Mouse (Mus musculus): ENCODE measurements around the gene Trim41.

Trim41 gene

DNA sequence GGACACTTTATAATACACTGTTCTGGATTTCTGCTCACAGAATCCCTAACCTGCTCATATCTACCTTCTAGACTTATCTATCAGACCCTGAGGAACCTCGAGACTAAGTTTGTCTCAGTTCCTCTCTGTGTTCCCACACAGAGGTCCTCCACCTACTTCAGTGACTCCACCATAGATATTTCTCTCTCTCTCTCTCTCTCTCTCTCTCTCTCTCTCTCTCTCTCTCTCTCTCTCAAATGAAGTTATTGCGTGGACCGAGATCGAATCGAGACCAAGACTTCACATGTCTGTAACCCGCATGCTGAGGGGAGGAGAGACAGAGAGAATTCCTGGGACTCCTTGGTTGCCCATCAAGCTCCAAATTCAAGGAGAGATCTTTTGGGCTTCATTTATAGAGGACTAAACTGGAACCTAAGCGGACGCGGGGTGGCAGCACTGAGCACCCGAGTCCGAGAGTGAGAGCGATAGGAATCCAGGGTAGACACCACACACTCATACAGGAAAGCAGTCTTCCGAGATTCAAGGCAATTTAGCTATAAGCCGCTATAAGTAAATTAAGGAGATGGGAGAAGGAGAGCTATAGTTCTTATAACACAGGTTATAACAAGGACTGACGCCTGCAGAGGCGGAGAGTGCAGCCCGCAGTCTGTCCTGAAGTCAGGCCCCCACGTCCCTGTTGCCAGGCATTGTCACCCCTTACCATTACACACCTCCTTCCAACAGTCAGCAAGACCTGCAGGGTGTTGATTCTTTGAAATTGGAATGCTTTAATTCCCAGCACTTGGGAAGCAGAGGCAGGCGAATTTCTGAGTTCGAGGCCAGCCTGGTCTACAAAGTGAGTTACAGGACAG is 27.0 kb downstream of the Trim41 start:
- peak; percentile 93 for DNase-seq (ENCODE audit: low spot score)

DNA sequence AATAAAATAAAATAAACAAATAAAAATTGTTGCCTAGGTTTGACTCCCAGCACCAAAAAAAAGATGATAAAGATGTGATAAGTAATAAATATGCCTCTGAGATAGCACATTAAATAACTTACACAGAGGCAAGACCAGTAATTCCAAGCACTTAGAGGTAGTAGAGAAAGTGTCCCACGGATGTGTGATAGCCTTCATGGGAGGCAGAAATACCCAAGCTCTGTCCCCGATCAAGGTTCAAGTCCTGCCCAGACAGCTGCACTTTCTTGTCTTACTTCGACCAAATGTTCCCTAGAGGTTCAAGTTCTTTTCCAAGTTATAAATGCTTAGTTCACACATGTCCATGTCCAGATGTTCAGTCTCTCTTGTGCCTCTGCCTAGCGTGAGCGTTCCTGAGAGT is 27.9 kb downstream of the Trim41 start:
- no peak for DNase-seq (ENCODE audit: low spot score)

DNA sequence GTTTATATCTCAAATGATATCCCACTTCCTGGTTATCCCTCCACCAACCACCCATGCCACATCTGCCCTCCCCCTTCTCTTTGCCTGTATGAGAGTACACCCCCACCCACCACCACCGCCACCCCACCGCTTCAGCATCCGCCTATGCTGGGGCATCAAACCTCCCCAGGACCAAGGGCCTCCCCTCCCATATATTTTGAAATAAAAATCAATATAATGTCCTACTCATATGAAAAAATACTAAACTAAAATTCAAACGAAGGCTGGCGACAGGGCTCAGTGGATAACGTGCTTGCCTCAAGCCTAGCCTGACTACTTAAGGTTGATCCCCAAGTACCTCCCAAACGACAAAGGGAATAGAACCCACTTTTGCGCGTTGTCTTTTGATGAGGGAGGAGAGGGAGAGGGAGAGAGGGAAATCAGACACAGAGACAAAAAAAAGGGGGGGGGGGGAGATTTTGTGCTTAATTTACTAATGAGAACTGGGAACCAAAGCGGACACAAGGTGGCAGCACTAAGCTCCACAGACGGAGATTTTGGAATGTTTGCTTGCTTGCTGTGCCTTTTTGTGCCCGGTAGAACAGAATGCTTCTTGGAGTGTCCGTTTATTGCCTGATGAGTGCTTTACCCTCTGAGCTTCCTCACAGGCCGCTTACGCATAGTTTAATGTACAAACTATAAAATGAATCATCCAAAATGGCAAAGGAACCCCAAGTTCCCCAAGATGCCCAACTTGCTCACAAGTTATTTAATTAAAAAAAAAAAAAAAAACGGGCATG is 28.7 kb downstream of the Trim41 start:
- peak; percentile 91 for DNase-seq (ENCODE audit: low spot score)

DNA sequence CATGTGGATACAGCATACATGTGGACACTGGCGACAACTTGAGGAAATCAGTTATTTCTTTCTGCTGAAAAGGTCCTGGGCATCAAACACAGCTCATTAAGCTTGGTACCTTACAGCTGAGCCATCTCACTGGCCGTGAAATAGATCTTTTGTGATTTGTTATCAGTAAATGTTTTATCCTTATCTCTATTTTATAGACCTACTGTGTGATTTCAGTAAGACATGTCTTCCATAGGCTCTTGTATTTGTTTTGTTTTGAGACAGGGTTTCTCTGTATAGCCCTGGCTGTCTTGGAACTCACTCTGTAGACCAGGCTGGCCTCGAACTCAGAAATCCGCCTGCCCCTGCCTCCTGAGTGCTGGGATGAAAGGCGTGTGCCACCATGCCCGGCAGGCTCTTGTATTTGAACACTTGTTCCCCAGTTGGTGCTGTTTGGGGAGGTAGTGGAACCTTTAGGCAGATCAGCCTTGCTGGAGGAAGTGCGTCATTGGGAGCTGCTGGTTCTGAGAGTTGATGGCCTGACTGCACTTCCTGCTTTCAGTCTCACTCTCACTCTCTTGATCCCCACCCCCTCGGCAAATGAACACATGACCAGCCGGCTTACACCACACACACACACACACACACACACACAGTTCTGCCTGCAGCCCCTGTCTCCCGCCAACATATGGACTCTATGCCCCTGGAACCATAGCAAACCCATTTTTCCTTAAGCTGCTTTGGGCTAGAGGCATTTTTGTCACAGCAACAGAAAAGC is 29.5 kb downstream of the Trim41 start:
- peak; percentile 57 for DNase-seq (ENCODE audit: low spot score)

DNA sequence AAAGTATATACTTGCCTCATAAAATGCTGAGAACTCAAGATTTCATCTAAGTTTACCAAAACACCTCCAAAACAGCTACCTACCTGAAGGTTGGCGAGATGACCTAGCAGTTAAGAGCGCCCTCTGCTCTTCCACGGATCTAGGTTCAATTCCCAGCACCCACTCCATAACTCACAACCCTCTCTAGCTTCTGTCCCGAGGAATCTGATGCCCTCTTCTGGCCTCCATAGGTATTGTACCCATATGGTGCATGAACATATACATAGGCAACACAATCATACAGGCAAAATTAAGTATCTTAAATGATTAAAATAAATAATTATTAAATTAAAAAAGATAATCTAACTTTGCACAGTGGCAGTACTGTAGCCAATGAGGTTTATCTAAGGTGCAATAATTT is 34.9 kb downstream of the Trim41 start:
- no peak for DNase-seq (ENCODE audit: low spot score)

GRCm38 (mm10) chr11:48779450-48779849 is 37.7 kb downstream of the Trim41 start:
- DNase-seq (ENCODE audit: low spot score), result peak; percentile 56

DNA sequence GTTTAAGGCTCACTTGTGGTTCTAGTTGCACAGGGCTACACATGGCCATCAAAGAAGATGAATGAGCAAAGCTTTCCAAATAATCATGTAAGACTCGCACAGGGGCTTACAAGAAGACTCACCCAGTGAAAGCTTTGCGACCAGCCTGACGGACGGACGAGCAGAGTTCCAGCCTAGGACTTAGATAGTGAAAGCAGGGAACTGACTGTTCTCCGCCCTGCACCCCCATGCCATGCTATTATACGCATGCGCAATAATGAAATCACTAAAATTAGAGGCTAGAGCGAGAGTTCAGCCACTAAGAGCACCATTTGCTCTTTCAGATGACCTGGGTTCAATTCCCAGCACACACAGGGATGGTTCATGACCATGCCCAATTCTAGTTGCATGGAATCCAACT is 39.9 kb downstream of the Trim41 start:
- DNase-seq (ENCODE audit: low spot score), result no peak

DNA sequence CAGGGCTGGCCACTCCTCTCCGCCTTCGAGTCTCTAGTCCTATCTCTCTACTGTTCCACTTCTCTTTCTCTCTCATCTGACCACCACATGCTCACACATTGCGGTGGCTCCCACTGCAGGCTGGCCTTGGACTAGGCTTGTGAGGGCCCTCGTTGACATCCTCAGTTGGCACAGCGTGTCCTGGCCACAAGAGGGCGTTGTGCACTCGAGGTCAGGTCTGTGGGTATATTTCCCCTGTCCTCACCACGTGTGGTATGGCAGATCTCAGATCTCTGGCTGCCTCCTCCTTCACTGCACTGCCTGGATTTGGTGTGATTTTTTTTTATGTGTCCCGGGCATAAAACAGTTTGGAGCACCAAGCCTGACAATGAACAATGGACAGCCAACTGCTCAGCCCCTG is 40.5 kb downstream of the Trim41 start:
- DNase-seq (ENCODE audit: low spot score), result no peak

- DNase-seq (ENCODE audit: low spot score), result peak; percentile 70
Observed at GRCm38 (mm10) chr11:48775483-48775882, 41.7 kb downstream of the Trim41 start.

DNA sequence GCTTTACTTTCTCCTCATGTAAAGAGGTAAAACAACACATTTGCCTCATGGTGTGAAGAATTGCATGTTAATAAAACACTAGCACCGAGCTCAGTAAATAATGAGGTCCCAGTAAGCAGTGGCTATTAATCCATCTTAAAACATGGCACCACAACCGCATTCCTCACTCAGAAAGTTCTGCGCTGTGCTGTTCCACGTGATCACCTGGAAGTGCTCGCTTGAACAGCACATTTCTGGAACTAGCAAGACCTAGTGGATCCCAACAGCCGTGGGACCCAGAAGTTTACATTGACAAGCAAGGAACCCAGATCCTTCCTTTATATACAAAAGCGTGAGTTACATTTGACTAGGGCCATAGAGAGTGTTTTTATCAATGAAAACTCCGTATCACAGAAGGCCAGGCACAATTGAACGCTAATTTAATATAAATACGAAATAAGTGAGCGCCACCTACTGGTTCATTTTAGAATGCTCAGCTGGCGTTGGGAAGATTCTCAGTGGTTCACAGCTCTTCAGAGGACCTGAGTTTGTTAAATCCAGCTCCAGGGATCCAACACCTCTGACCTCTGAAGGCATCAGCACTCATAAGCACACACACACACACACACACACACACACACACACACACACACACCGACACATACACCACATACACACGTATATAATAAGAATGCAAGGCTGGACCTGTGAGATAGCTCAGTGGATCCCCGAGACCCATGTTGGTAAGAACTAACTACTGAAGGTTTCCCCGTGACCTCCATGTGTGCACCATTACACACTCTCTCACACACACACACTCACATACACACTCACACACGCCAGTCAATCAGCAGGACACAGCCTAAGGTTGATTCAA is 42.5 kb downstream of the Trim41 start:
- DNase-seq (ENCODE audit: low spot score), result peak; percentile 59

GRCm38 (mm10) chr11:48771691-48772090 is 45.5 kb downstream of the Trim41 start:
- peak; percentile 30 for DNase-seq (ENCODE audit: low spot score)

DNA sequence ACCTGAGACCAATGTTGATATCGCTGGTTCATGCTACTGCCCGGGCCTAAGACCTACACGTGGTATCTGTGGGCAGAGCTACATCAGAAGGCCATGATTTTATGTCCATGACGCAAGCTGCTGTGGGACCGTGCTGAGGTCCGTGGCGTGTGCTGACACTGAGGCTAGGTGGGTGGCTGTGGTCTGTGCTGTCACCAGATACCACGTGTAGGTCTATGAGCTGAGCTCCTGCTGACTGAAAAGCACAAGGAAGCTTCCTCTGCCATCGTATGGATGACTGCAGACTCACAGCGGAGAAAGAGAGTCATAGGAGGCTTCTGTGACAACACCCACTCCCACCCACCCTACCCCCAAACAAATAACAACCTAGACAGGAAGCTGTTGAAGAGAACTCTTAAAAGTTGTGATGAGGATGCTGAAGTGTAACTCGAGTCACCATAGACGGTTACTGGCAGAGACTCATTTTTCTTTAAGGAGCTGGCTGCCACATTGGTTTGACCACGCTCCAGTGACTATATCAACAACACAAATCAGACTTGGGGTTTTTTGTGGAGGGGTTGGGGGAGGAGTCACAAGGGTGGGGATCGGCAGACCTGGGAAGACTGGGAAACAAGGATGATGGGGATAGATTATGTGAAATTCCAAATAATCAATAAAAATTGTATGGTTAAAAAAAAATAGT is 49.8 kb downstream of the Trim41 start:
- DNase-seq (ENCODE audit: low spot score), result no peak

- DNase-seq (ENCODE audit: low spot score), result no peak
Observed at GRCm38 (mm10) chr11:48764119-48764518, 53.0 kb downstream of the Trim41 start.

DNA sequence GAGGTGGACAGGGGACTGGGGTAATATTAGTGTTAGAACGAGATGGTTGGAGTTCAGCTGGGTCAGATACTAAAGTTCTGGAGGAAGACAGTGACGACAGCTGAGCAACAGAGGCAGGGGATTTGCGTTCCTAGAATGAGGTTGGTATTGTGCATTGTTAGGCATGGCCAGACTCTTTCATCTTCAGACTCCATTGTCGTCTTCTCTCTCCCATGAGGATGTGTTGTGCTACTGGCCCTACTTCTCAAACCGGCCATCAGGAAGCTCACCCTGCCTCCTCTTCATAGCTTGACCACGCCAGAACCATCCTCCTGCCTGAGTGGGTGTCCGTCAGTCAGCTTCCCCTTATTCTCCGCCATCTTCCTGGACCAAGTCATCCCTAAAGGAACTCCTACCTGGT is 58.1 kb downstream of the Trim41 start:
- DNase-seq (ENCODE audit: low spot score), result no peak

Data from embryo, embryonic 10 days (tissue).